Mouse (Mus musculus) embryo, embryonic 9.5 days (tissue): Measurements from ENCODE around the gene Fads1.
"Not testable (repeated sequence)": the region's sequence is repeated elsewhere in the genome, so short reads cannot be mapped to it uniquely, and the experiment has no call there.

Source experiments
- DNase-seq: peaks from one replicate; pipeline ENCODE4 v3.0.0-alpha.2; 2017; ENCODE audit errors: extremely low spot score

The Fads1 gene

DNA sequence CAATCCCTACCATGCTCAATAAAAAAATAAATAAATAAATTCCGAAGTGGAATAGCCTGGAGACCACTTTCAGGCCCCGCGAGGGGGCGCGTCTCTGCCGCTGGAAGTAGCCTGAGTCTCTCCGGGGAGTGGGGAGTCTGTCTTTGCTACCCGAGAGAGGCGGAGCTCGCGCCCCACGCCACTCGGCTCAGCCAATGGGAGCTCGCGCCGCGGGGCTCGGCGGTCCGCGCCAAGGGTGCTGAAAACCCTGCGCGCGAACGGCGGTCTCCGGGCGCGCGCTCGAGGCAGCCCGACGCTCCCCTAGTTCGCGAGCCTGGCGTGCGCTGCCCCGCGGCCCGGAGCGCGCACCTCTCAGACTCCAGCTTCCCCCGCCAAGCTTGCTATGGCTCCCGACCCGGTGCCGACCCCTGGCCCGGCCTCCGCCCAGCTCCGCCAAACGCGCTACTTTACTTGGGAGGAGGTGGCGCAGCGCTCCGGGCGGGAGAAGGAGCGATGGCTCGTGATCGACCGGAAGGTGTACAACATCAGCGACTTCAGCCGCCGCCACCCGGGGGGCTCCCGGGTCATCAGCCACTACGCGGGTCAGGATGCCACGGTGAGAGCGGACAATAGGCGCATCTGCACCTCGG is at the start of gene Fads1:
Gene Fads1 (plus strand): TSS at position 219 of the 629 bp plus-strand sequence.
- peak; percentile 93 for DNase-seq

- no peak for DNase-seq
Observed at GRCm38 (mm10) chr19:10134692-10135091, 48.0 kb upstream of the Fads1 start.

GRCm38 (mm10) chr19:10137423-10137822 is 45.3 kb upstream of the Fads1 start:
- no peak for DNase-seq

DNA sequence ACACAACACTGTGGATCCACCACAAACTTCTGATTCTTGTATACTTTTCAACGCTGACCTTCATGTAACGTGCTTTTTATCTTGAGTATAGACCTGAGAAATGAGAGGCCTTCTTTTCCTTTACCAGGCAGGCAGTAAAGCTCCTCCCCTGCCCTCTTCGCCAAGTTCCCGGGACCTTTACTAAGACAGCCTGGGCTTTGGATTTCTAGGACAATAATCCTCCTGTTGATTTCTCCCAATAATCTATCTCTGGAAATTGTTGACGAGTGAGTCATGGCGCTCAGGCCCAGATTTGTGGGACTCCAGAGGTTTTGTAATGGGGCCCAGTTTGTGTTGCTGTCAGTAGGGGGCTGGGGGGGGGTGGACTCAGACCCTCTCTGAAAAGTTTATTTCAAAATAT is 43.0 kb upstream of the Fads1 start:
- DNase-seq: no peak

DNA sequence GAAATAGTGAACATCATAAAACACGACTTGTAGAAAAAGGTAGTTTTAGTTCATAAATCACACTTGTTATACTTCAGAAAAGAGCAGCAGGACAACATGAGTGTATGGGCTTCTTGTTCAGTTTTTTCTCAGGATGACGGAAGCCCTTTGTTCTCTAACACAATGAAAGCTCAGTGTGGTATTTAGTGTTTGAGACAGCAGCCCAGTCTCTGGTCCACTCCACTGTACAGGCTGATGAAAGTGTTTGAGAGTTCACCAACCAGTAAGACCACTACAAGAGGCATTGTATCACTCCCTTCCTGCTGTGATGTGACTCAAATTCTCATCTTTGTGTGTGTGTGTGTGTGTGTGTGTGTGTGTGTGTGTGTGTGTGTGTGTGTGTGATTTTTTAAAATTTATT is 39.0 kb upstream of the Fads1 start:
- no peak for DNase-seq

DNA sequence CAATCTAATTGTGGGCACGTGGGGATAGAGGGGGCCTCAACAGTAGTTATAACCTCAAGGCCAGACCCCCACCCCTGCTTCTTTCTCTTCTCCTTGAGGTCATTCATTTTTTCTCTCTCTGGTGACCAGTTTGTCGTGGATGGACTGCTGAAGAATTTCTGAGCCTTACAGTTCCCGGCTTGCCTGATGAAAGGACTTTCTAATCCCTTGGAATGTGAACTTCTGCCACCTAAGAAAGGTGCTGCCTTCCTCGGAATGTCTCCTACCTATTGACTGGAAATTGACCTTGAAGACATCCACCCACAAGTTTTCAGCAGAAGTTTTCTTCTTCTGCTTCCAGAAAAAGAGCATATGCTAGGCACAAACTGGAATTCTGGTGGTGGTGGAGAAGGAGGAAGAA is 38.2 kb upstream of the Fads1 start:
- DNase-seq: no peak

DNA sequence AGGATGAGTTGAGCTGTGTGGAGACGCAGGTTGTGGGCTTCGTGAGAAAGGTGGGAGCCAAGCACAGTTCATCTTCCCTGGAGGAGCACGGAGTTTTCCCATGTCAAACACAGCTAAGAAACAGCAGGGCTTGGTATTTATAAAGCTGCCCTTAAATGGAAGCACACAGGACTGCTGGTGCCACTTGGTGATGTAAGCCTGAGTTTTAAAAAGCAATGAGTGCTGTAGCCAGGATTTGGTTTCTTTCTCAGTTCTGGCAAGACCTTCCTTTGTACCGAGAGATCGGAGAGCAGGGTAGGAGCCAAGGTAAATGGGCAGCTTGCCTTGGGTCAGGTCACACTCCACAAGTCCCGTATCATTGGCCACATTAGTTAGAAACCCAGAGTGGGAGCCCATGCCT is 34.1 kb upstream of the Fads1 start:
- DNase-seq: no peak

DNA sequence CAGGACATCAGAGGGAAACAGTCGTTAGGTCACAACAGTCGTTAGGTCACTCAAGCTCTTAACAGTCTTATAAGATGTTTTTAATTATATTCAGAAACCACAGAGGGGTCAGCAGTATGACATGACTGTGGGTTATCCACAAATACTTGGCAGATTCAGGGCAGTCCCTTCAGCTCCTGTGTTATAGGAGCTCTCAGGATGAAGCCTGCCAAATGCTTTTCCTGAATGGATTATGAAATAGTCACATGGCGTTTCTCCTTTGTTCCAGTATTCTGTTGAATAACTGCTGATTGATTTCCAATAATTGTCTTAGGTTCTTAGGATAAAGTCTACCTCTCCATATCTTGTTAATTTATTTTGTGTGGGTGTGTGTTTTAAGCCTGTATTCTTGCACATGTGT is 33.5 kb upstream of the Fads1 start:
- no peak for DNase-seq

- no peak for DNase-seq
Observed at GRCm38 (mm10) chr19:10157725-10158124, 25.0 kb upstream of the Fads1 start.

DNA sequence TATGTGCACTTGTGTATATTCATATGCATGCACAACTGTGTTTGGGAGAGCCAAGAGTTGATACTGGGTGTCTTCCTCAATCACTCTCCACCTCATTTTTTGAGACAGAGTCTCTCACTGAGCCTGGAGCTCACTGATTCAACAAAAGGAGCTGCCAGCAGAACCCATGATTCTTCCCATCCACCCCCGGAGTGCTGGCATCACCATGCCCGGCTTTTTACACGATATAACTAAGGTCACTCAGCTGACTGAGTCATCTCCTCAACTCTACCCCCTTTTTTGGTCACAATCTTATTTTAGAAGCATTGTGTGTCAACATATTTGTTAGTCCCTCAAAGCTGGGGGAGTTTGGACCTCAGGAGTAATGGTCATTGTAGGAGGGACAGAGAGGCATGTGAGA is 18.8 kb upstream of the Fads1 start:
- DNase-seq: no peak

DNA sequence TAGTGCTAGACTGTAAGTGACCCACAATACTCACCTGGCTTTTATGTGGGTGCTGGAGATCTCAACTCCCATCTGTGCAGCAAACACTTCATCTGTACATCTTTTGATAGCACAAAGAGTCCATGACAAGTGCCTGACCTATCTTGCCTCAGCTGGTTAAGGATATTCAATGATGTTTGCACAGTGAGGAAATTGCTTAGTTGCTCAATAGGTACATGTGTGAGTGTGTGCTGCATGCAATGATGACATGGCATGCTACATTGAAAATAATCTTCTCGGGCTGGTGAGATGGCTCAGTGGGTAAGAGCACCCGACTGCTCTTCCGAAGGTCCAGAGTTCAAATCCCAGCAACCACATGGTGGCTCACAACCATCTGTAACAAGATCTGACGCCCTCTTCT is 16.8 kb upstream of the Fads1 start:
- DNase-seq: not testable (repeated sequence)

GRCm38 (mm10) chr19:10167112-10167511 is 15.6 kb upstream of the Fads1 start:
- DNase-seq: no peak

DNA sequence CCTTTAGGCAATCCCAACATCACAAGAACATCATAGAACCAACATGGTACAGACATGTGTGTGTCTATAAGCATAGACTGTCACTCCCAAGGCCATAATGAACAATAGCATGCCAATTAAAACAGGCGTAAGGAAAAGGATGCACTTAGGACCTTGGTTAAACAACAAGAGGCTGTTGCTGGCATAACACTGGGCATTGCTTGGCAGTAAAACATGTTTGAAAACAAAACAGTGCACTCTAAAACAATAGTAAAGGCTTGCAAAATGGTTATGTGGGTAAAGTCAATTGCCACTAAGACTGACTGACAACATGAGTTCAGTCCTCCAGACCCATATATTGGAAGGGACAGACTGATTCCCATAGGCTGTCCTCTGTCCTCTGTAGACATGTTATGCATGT is 14.7 kb upstream of the Fads1 start:
- DNase-seq: no peak

GRCm38 (mm10) chr19:10168441-10168840 is 14.2 kb upstream of the Fads1 start:
- DNase-seq: no peak

- no peak for DNase-seq
Observed at GRCm38 (mm10) chr19:10169179-10169578, 13.5 kb upstream of the Fads1 start.

DNA sequence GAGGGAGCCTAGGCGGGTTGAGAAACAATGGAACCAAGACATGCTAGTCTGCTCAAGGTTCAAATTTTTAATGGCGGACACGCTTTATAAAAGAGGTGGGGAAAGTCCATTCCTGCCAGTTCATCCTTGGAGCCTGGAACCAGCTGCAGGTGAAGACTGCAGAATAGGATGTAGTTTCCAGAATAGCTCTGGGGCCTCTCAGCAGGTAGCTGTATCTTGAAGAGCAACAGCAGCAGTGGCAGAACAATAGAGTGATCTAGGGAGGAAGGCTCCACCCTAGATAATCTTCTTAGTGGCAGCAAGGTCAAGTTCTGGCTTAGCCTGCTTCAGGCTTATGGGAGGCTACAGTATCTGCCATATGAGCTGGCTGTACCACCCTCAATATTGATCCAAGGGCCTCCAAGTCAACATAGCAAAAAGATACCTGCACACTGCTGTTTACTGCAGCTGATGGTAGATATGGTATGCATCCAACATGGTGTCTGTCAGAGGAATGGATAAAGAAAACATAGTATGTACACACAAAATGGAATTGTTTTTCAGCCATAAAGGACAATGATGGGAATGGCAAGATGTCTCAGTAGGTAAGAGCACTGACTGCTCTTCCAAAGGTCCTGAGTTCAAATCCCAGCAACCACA is 12.9 kb upstream of the Fads1 start:
- not testable (repeated sequence) for DNase-seq

- no peak for DNase-seq
Observed at GRCm38 (mm10) chr19:10170466-10170865, 12.2 kb upstream of the Fads1 start.

DNA sequence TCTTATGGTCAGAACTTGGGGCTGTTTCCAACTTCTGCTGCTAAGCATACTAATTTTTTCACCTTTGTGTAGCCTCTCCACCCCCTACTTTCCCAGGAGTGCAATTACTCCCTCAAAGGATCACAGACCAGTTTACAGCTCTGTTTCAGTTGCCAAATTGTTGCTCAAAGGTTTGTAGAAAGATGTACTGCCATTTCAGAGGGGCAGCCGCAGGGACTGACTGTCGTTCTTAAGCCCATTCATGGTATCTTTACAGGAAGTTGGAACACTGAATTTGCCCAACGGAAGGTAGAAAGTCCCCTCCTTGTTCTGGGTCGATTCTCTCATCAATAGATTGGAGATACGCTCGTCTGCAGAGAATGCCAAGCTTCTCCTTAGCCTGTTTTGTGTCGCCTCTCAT is 11.3 kb upstream of the Fads1 start:
- no peak for DNase-seq

GRCm38 (mm10) chr19:10171846-10172245 is 10.8 kb upstream of the Fads1 start:
- no peak for DNase-seq

GRCm38 (mm10) chr19:10173116-10173718 is 9.5 kb upstream of the Fads1 start:
- no peak for DNase-seq

GRCm38 (mm10) chr19:10173844-10174539 is 8.7 kb upstream of the Fads1 start:
- DNase-seq: no peak

DNA sequence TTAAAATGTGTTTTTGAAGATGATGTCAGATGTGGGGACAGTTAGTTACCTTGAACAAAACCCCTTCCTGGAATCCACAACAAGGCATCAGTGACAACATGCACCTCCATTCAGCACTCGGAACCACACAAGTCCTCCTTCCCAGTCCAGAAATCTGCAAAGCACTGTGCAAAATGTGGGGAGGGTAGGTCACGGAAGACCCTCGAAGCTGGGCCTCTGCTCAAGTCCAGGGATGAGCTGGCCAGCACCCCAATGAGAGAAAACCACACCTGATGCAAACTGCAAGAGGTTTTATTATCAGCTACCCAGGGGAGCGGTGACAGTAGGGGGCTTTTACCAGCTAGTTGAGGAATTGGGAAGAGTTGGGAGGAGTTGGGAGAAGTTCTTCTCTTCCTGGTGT is 7.7 kb upstream of the Fads1 start:
- no peak for DNase-seq

- no peak for DNase-seq
Observed at GRCm38 (mm10) chr19:10176477-10176876, 6.2 kb upstream of the Fads1 start.
